Mouse (Mus musculus) C2C12 (cell line): Measurements from ENCODE around the gene Unc119.

Experiments used
- CTCF ChIP-seq: IDR thresholded peaks from one replicate; pipeline ENCODE4 v1.5.1; 2011; ENCODE audit not compliant: control insufficient read depth, insufficient read depth, insufficient read length
- MAX ChIP-seq: IDR thresholded peaks from one replicate; pipeline ENCODE4 v1.6.1; 2011; ENCODE audit warnings: mild to moderate bottlenecking, control low read depth

DNA sequence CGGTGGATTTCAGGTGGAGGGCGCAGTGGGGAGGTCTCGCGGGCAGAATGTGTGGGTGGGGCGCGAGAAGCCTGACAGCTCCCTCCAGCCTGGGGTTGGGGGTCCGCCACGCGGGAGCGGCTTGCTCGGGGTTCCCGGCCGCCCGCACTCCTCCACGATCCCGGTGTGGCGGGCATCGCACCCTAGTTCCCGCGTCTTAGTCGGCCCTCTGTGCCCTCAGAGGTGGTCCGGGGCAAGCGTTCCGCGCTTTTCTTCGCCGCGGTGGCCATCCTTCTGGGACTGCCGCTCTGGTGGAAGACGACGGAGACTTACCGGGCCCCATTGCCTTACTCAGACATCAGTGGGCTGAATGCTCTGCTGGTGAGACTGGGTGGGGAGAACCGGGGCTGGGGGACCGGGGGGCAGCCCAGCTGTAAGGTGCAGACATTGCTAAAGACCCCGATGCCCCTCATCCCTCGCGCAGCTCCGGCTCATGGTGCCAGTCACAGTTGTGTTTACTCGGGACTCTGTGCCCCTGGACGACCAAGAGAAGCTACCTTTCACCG, 14.7 kb upstream of the Unc119 start:
- TF ChIP-seq CTCF (no peak), MAX (no peak)
